Mouse (Mus musculus) urinary bladder, postnatal 4 days (tissue): ENCODE data around the gene Rps19bp1.

Experiments
- DNase-seq, 2 experiments: peaks; one replicate each; pipeline ENCODE4 v3.0.0; 2021 to 2022; ENCODE audit warnings: low spot score in 2 of 2

Gene Rps19bp1

GRCm38 (mm10) chr15:80256656-80257601 is 7.2 kb downstream of the Rps19bp1 start:
- DNase-seq, result no peak

DNA sequence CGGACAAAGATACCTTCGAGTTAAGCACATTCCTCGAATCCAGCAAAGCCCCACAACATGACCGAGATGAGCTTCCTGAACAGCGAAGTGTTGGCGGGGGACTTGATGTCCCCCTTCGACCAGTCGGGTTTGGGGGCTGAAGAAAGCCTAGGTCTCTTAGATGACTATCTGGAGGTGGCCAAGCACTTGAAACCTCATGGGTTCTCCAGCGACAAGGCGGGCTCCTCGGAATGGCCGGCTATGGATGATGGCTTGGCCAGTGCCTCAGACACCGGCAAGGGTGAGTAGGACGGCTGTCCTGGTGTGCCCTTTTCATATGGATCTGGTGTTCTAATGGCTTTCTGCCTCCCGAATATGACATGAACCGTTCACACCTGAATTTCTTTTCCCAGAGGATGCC is 7.9 kb downstream of the Rps19bp1 start:
- no peak for DNase-seq

- DNase-seq, result peak; percentile 80 to 85
Observed at GRCm38 (mm10) chr15:80255646-80256121, 8.4 kb downstream of the Rps19bp1 start.

DNA sequence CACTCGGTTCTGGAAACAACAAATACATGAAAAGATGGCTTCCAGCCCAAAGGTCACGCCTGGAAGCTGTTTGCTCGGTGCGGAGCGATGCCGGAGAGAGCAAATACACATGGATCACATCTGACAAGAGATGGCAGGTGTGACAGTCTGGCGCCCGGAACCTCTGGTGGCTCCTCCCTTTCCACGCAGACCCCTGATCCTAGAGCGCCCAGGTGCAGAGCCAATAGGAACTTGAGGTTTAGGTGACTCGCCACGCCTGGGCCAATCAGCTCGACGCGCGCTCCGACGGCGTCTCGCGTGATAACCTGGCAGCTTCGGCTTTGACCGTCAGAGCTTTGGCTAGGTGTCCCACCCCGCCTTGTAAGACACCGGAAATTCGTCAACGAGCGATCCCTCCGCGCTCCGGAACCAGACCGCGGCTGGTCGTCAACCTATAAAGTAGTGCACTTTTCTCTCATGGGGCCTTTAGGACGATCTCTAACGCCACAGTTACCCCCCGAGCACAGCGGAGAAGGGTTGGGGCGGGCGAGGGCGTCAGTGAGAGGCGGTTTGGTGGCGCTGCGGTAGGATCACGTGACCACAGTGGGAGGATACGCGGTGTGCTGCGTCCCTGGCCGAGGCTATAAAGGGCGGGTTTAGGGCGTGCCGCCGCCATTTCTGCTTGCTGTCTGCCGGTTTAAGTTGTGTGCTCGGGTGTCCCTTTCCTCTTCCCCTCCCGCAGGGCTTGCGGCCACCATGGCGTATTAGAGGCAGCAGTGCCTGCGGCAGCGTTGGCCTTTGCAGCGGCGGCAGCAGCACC is 9.1 kb downstream of the Rps19bp1 start, which contains the start of gene Atf4:
TSS of gene Atf4 (plus strand) at position 338 of the 799 bp plus-strand sequence.
- peak; percentile 98 for DNase-seq

- DNase-seq, result no peak
Observed at GRCm38 (mm10) chr15:80254207-80254606, 9.9 kb downstream of the Rps19bp1 start.

- no peak for DNase-seq
Observed at GRCm38 (mm10) chr15:80253530-80253929, 10.6 kb downstream of the Rps19bp1 start.

- no peak for DNase-seq
Observed at GRCm38 (mm10) chr15:80250586-80250985, 13.5 kb downstream of the Rps19bp1 start.

- no peak for DNase-seq
Observed at GRCm38 (mm10) chr15:80249672-80250071, 14.4 kb downstream of the Rps19bp1 start.

- no peak for DNase-seq
Observed at GRCm38 (mm10) chr15:80248596-80248995, 15.5 kb downstream of the Rps19bp1 start.

DNA sequence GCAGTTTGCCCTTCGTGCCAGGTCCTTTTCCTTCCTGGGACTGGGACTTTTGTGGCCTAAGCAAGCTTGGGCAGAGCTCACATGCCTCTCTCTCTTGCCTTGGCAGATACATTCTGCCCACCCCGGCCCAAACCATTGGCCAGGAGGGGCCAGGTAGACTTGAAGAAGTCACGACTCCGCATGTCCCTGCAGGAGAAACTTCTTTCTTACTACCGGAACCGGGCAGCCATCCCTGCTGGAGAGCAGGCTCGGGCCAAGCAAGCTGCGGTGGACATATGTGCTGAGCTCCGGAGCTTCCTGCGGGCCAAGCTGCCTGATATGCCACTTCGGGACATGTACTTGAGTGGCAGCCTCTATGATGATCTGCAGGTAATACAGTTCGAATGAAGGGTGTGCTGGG is 16.0 kb downstream of the Rps19bp1 start:
- DNase-seq, result no peak

DNA sequence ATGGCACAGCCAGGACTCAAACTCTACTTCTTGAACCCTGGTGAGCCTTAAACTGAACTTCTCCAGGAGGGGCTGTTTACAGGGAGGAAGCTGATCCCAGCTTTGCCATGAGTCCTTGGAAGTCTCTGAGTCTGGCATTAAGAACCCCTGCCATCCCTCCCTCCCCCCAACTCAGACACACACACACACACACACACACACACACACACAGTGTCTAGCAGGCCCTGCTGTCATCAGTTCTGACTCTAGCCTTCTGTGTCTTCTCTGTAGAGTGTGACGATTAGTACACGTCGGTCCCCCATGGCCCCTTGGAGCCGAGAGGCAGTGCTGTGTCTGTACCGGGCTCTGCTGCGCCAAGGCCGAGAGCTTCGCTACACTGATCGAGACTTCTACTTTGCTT is 28.6 kb downstream of the Rps19bp1 start, which contains the start of gene AC140267.1:
TSS of gene AC140267.1 (plus strand) at position 301 of the 400 bp plus-strand sequence.
- no peak for DNase-seq

GRCm38 (mm10) chr15:80233733-80234509 is 30.2 kb downstream of the Rps19bp1 start, which contains the start of gene Mief1:
TSS of gene Mief1 (plus strand) at chr15:80234018.
- peak; percentile 97 for DNase-seq

- DNase-seq, result no peak
Observed at GRCm38 (mm10) chr15:80233053-80233452, 31.1 kb downstream of the Rps19bp1 start.

- DNase-seq, result no peak
Observed at GRCm38 (mm10) chr15:80232331-80232730, 31.8 kb downstream of the Rps19bp1 start.

- DNase-seq, result no peak
Observed at GRCm38 (mm10) chr15:80228071-80228800, 35.9 kb downstream of the Rps19bp1 start.

- DNase-seq, result no peak
Observed at GRCm38 (mm10) chr15:80225796-80226195, 38.3 kb downstream of the Rps19bp1 start.

DNA sequence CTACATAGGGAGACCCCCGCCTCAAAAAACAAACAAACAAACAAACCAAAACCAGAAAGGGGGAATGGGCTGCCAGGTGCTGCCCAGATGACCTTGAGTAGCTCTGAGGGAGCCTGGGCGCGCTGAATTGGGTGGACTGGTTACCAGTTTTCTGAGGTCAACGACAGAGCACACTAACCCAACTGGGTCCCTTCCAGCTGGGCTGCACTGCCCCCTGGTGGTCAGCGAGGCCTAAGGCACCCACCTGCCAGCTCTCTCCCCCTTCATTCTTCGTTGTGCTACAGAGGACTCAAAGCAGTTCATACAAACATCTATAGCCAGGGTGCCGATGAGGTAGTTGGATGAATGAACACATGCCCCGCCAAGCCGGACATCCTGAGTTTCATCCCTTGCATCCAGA is 38.9 kb downstream of the Rps19bp1 start:
- peak; percentile 66 to 84 for DNase-seq

DNA sequence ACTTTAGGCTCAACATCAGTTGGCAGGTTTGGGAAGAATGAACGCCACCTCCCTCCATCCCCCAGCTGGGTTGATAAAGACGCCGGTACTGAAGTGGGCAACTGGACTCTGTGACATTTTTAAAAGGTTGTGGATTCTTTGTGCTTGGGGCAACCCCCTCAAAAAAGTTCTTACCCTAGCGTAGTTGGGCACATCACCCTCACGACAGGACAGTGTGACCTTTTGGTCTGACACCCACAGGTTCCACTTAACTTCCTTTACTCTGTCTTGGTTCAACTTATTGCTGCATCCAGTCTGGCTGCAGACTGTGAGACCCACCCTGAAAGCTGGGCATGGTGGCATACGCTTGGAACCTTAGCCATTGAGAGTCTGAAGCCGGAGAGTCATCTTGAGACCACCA is 40.4 kb downstream of the Rps19bp1 start:
- no peak for DNase-seq

DNA sequence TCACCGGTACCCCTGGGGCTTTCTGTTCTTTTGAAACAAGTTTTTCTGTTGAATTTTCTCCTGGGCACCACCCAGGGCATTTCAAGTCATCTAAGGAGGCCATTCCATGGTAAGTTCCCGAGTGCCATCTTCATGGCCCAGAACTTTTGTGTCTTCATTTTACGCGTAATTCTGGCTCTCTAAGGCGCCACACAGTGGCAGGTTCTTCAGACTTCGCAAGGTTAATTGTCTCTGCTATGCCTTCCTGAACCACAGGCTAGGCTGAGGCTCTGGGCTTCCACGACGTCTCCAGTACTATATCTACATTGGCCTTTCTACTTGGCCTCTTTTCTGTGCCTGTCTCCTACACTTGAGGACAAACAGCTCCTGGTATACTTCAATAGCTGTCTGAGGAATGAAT is 43.1 kb downstream of the Rps19bp1 start:
- DNase-seq, result no peak
